Mouse (Mus musculus) bone marrow, adult 2 months (tissue): Measurements from ENCODE around the gene Engase.

Source experiments
- CTCF ChIP-seq: fragments of 200-500 bp; IDR thresholded peaks from 2 replicates; pipeline ENCODE4 v1.5.1; 2011; ENCODE audit warnings: low read length, control low read depth; ENCODE audit not compliant: control insufficient read depth, insufficient read depth
- POLR2A ChIP-seq: fragments of 200-500 bp; IDR thresholded peaks from 2 replicates; pipeline ENCODE4 v1.6.1; 2011; ENCODE audit warnings: low read depth, mild to moderate bottlenecking, control low read depth, low read length, borderline replicate concordance; ENCODE audit not compliant: control insufficient read depth

DNA sequence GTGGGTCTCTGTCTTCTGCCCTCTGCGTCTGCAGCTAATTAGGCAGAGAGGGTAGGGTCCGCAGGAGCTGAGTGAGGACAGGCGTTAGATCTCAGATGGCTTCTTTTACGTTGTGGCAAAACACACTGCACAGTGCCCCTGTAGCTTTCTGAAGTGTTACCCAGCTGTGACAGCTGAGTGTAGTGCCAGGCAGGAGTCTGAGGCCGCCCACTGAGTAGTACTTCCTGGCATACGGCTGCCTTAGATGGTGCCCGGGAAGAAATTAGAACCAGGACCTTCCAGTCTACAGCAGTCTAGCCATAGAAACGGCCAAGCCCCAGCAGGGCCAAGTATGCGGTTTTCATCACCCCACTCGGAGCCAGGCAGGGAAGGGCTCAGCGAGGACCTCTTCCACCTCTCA is 8.7 kb downstream of the Engase start:
- TF ChIP-seq CTCF: no peak
- no peak for TF ChIP-seq POLR2A
